Mouse (Mus musculus) telencephalon, adult 2 months (tissue): Measurements from ENCODE around the gene Neto2.

Source experiments
- DNase-seq: peaks from one replicate; pipeline ENCODE4 v3.0.0-alpha.2; 2011; ENCODE audit warnings: low read depth, low spot score

Neto2 gene

GRCm38 (mm10) chr8:85603203-85603895, 97.4 kb downstream of the Neto2 start:
- peak; percentile 11 for DNase-seq

GRCm38 (mm10) chr8:85602737-85603136, 98.0 kb downstream of the Neto2 start:
- DNase-seq: no peak

DNA sequence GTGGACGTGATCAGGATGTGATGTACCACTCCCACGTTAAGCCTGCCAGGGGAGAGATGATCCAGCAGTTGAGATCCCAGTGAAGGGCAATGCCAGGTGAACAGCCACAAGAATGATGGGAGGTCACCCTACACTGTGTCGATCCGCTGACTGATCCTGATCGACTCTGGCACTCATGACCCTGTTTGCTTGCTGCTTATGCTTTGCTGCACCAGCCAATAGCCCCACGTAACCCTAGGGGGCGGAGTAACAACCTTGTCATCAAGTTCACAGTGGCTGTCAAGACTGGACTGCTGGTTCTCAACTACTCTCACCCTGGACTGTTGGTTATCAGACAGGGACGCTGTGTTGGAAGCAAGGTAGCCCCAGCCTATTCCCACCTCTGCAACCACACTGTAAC, 99.0 kb downstream of the Neto2 start:
- no peak for DNase-seq

- DNase-seq: no peak
These were observed 103.1 kb downstream of the Neto2 start for GRCm38 (mm10) chr8:85597413-85598191.

GRCm38 (mm10) chr8:85595391-85595790, 105.3 kb downstream of the Neto2 start:
- DNase-seq: no peak

DNA sequence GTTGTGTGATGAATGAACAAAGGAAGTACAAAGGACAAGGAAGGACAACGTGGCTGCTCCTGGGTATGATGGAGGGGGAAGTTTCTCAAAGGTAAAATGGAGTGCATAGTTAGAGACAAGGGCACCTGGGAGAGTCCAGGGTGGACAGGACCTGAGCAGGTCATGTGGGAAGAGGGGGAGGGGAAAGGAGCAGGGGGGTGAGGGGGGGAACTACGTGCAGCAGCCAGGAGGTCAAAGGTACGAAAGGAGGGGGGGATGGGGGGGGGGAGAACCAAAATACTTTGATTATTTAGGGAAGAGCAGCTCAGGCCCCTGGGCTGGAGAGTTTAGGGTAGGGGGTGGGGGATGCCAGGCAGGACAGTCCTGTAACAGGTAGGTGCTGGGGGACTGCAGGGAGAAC, 105.7 kb downstream of the Neto2 start:
- DNase-seq: no peak

DNA sequence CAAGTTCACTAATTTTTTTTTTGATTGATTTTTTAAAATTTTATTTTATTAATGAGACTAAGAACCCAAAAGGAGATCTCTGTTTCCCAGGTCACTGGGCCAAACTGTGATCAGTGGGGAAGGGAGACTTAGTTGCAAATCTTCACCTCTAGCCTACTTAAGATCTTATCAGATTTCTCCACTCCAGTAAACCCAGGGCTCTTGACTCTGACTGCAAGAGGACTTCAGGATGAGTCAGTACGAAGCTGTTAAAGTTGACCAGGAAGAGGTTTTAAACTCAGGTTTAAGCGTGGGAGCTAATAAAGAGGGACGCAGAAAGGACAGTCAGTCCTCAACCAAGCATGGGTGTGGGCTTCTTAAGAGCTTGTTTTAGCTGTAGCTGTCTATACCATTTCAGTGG, 107.4 kb downstream of the Neto2 start:
- DNase-seq: no peak

- no peak for DNase-seq
These were observed 109.2 kb downstream of the Neto2 start for GRCm38 (mm10) chr8:85591532-85591931.

DNA sequence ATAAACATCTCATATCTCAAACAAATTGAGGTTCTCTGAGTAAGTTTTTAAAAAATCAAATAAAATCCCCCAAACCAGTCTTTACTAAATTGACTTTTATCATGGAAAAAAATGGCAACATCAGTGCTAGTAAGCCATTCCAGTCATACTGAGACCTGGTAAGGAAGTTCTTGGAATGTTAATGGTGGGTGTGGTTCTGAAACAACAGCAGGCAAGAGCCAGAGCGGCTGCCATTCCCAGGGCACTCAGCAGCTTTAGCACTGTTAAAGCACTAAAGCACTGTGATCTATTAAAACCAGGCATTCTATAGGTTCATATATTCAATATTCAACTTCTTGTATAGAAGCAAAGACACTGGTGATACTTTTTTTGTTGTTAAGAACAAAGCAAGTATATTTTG, 110.5 kb downstream of the Neto2 start:
- DNase-seq: no peak

GRCm38 (mm10) chr8:85588596-85588995, 112.1 kb downstream of the Neto2 start:
- DNase-seq: no peak
